Mouse (Mus musculus) E14TG2a.4 (cell line): ENCODE data around the gene Zfyve19.

ENCODE experiments used
- H3K27me3 ChIP-seq: 2 replicates; pipeline ENCODE4 v1.6.1; 2014; ENCODE audit warnings: low read length, control low read depth; ENCODE audit not compliant: insufficient read depth
- H3K36me3 ChIP-seq: 2 replicates; pipeline ENCODE4 v1.6.1; 2014; ENCODE audit warnings: low read length, control low read depth; ENCODE audit not compliant: insufficient read depth
- H3K4me1 ChIP-seq: replicated peaks from 2 replicates; pipeline ENCODE4 v1.6.1; 2014; ENCODE audit warnings: low read depth, low read length, control low read depth
- H3K4me3 ChIP-seq: replicated peaks from 2 replicates; pipeline ENCODE4 v1.5.1; 2014; ENCODE audit warnings: mild to moderate bottlenecking, low read length
- H3K9me3 ChIP-seq: 2 replicates; pipeline ENCODE4 v1.6.1; 2014; ENCODE audit warnings: low read length, control low read depth
- CTCF ChIP-seq: conservative IDR thresholded peaks from 2 replicates; pipeline ENCODE4 v1.5.1; 2014; ENCODE audit warnings: low read length
- NANOG ChIP-seq: IDR thresholded peaks from 2 replicates; pipeline ENCODE4 v1.6.1; 2014; ENCODE audit warnings: borderline replicate concordance, low read length, mixed read lengths
- POU5F1 ChIP-seq: IDR thresholded peaks from 2 replicates; pipeline ENCODE4 v1.6.1; 2014; ENCODE audit warnings: low read length, borderline replicate concordance

Gene Zfyve19

GRCm38 (mm10) chr2:119260518-119260917, 52.1 kb downstream of the Zfyve19 start:
- TF ChIP-seq CTCF (no peak), NANOG (no peak), POU5F1 (no peak)
- peaks cover 14% of the 10 kb centered on the region; the same call in 1 of the 2 replicates for H3K27me3 ChIP-seq
- peaks cover 11% of the 10 kb centered on the region for H3K4me1 ChIP-seq
- no peaks in the 10 kb centered on the region for H3K9me3 ChIP-seq
- H3K36me3 ChIP-seq = no peaks in the 10 kb centered on the region
- no peak overlapping the region for H3K4me3 ChIP-seq

- peaks cover 9% of the 10 kb centered on the region for H3K4me1 ChIP-seq
- no peaks in the 10 kb centered on the region for H3K36me3 ChIP-seq
- H3K9me3 ChIP-seq = no peaks in the 10 kb centered on the region
- H3K27me3 ChIP-seq = peaks cover 14% of the 10 kb centered on the region; the same call in 1 of the 2 replicates
- TF ChIP-seq NANOG = no peak
- no peak for TF ChIP-seq POU5F1
- no peak for TF ChIP-seq CTCF
- no peak overlapping the region for H3K4me3 ChIP-seq
Observed at GRCm38 (mm10) chr2:119261326-119261725, 52.9 kb downstream of the Zfyve19 start.

- Histone ChIP-seq H3K27me3 (peaks cover 20% of the 10 kb centered on the region), H3K36me3 (no peaks in the 10 kb centered on the region), H3K4me3 (no peak overlapping the region), H3K9me3 (no peaks in the 10 kb centered on the region), H3K4me1 (peaks cover 9% of the 10 kb centered on the region)
- TF ChIP-seq POU5F1 = no peak
- TF ChIP-seq CTCF = no peak
- TF ChIP-seq NANOG = no peak
Observed at GRCm38 (mm10) chr2:119262978-119263377, 54.6 kb downstream of the Zfyve19 start.

- H3K4me1 ChIP-seq = peaks cover 11% of the 10 kb centered on the region
- TF ChIP-seq POU5F1 = no peak
- TF ChIP-seq NANOG = no peak
- TF ChIP-seq CTCF = no peak
- H3K27me3 ChIP-seq = peaks cover 27% of the 10 kb centered on the region
- H3K9me3 ChIP-seq = no peaks in the 10 kb centered on the region
- no peaks in the 10 kb centered on the region for H3K36me3 ChIP-seq
- no peak overlapping the region for H3K4me3 ChIP-seq
Observed at GRCm38 (mm10) chr2:119263813-119264212, 55.4 kb downstream of the Zfyve19 start.
